Mouse (Mus musculus) thymus, adult 2 months (tissue): ENCODE measurements at regions not wholly inside any gene's neighbourhood (a gene's known extent, or its start where the extent isn't known, plus 50 kb on each side); places are given as distances from the start of the nearest gene placed in this dataset.

ENCODE experiments used
- DNase-seq: peaks from one replicate; pipeline ENCODE4 v3.0.0; 2021
- H3K27ac ChIP-seq: fragments of 200-500 bp; 2 replicates; pipeline ENCODE4 v1.5.1; 2012; ENCODE audit warnings: low read length, control low read depth; ENCODE audit not compliant: control insufficient read depth, insufficient read depth
- H3K27me3 ChIP-seq: fragments of 200-500 bp; 2 replicates; pipeline ENCODE4 v1.6.1; 2012; ENCODE audit warnings: mild to moderate bottlenecking, low read length, moderate library complexity, mixed read lengths; ENCODE audit not compliant: control insufficient read depth, insufficient read depth
- H3K36me3 ChIP-seq: fragments of 200-500 bp; 2 replicates; pipeline ENCODE4 v1.6.1; 2012; ENCODE audit warnings: mild to moderate bottlenecking, low read length, moderate library complexity; ENCODE audit not compliant: control insufficient read depth, insufficient read depth
- H3K4me1 ChIP-seq: fragments of 200-500 bp; replicated peaks from 2 replicates; pipeline ENCODE4 v1.6.1; 2012; ENCODE audit warnings: low read length; ENCODE audit not compliant: control insufficient read depth, insufficient read depth
- H3K4me3 ChIP-seq: fragments of 200-500 bp; 2 replicates; pipeline ENCODE4 v1.5.1; 2012; ENCODE audit warnings: mild to moderate bottlenecking, low read length, control low read depth, moderate library complexity; ENCODE audit not compliant: control insufficient read depth, insufficient read depth
- CTCF ChIP-seq: fragments of 200-500 bp; IDR thresholded peaks from 2 replicates; pipeline ENCODE4 v1.5.1; 2012; ENCODE audit warnings: mild to moderate bottlenecking, control low read depth, low read length, moderate library complexity, borderline replicate concordance; ENCODE audit not compliant: control insufficient read depth, poor library complexity, insufficient read depth; ENCODE audit errors: extremely low read depth
- POLR2A ChIP-seq: fragments of 200-500 bp; IDR thresholded peaks from 2 replicates; pipeline ENCODE4 v1.6.1; 2012; ENCODE audit warnings: mild to moderate bottlenecking, low read length, control low read depth, moderate library complexity; ENCODE audit not compliant: control insufficient read depth, poor library complexity, insufficient read depth; ENCODE audit errors: extremely low read depth
- WGBS: fragments of 180-500 bp; shearing (Covaris S2); methylation state at CpG from one replicate; pipeline ENCODE4 v1.1.7; 2018; 5-methylcytosine and 5-hydroxymethylcytosine counted together

DNA sequence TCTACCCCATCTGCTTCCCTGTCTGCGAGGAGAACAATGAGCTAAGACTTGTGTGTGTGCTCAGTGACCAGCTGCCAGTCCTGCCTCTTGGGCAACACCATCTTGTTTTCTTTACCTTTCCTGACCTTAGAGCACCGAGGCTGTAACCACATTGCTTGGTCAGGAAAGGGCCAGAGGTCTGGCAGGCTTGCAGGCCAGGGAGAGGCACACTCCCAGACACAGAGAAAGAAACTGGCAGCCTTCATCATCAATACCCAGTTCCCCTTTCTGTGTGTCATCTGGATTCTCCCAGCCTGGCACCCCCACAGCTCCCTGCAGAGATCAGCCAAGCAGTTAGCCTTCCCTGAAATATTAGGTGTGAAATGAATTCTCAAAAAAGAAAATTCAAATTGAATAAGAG lies 198.8 kb downstream of the Bcor start:
- TF ChIP-seq CTCF, result no peak
- TF ChIP-seq POLR2A, result no peak
- no peaks in the 10 kb centered on the region for H3K36me3 ChIP-seq
- 36% methylated on average over 2 of the region's 2 CpGs for WGBS

DNA sequence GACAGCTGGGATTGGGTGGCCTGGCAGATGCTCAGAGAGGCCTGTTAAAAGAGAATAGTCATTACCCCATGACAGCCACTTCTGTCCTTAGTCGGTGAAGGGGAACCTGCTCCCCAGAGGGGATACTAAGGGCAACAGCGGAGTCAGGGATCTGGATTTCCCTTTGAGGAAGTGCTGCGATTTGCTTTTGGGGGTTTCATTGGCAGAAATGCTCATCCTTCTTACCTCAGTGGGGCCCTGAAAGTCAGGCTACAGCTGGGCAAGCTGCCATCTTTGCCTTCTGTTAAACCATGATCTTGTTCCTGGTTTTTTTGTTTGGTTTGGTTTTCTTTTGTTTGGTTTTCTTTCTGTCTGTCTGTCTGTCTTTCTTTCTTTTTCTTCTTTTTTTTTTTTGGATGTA lies 195.7 kb downstream of the Bcor start:
- no peak for DNase-seq
- no peak for TF ChIP-seq CTCF
- TF ChIP-seq POLR2A, result no peak
- WGBS, result 63% methylated on average over 3 of the region's 3 CpGs
- no peaks in the 10 kb centered on the region for H3K36me3 ChIP-seq
- no peak overlapping the region for H3K4me3 ChIP-seq
- no peak overlapping the region for H3K27ac ChIP-seq
- H3K27me3 ChIP-seq, result no peaks in the 10 kb centered on the region
- no peaks in the 10 kb centered on the region for H3K4me1 ChIP-seq

More for the DNA sequence above, 198.8 kb downstream of the Bcor start:
- no peaks in the 10 kb centered on the region for H3K27me3 ChIP-seq
- DNase-seq, result no peak
- no peaks in the 10 kb centered on the region for H3K4me1 ChIP-seq
- no peak overlapping the region for H3K4me3 ChIP-seq
- no peak overlapping the region for H3K27ac ChIP-seq

DNA sequence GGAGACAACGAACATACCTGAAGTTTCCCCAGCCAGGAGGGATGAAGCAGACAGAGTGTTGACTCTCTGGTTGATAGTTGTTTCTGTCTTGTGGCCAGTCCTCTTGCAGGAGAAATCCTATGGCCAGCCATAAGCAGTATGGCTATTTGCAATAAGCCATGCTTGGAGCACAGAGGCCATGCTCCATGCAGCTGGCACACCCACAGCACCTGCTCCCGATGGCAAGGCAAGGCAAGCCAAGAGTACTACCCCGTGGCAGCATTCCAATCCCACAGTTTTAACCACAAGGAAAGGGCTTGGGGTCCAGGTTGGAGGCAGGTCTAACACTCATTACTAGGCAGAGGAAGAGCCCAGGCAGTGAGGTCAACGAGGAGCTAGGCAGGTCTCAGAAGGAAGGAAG lies 181.5 kb downstream of the Bcor start:
- H3K4me3 ChIP-seq, result no peak overlapping the region
- 34% methylated on average over 4 of the region's 4 CpGs for WGBS
- no peak overlapping the region for H3K27ac ChIP-seq
- H3K36me3 ChIP-seq, result no peaks in the 10 kb centered on the region
- H3K27me3 ChIP-seq, result no peaks in the 10 kb centered on the region
- no peak for DNase-seq
- H3K4me1 ChIP-seq, result peaks cover 3% of the 10 kb centered on the region
- TF ChIP-seq CTCF (no peak), POLR2A (no peak)

DNA sequence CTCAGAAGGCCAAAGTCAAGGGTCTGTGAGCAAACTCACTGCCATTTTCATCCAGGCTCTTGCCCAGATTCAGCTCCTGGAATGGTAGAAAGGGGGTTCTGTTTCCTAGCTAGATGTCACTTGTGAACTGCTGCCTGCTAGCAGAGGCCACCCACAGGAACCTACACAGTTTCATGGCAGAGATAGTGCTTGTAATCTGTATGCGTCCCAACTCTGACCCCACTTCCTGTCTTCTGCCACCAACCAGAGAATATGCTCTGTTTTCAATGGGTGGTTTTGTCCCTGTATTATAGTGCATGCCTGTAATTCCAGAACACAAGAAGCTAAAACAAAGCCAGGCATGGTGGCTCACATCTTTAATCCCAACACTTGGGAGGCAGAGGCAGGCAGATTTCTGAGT lies 176.9 kb downstream of the Bcor start:
- Histone ChIP-seq H3K4me1 (peaks cover 5% of the 10 kb centered on the region), H3K27ac (no peak overlapping the region), H3K27me3 (no peaks in the 10 kb centered on the region), H3K36me3 (no peaks in the 10 kb centered on the region), H3K4me3 (no peak overlapping the region)
- 20% methylated on average over 1 of the region's 1 CpGs for WGBS
- DNase-seq, result no peak
- TF ChIP-seq CTCF, result no peak
- TF ChIP-seq POLR2A, result no peak
